Mouse (Mus musculus) embryonic fibroblast, embryonic 13.5 days (primary cell): ENCODE measurements around the gene Atp5f1. TPM values are rescaled to one million over a fixed set of nuclear protein-coding genes. Genes with fewer than 3 reads are reported as not detected.
"Not testable (repeated sequence)": the region's sequence is repeated elsewhere in the genome, so short reads cannot be mapped to it uniquely, and the experiment has no call there.

Experiments
- H3K27ac ChIP-seq: 2 replicates; pipeline ENCODE4 v1.5.1; 2012; ENCODE audit warnings: low read length, control low read depth, inconsistent platforms; ENCODE audit not compliant: insufficient read depth
- H3K4me1 ChIP-seq: 2 replicates; pipeline ENCODE4 v1.6.1; 2011; ENCODE audit warnings: low read length; ENCODE audit not compliant: control insufficient read depth, insufficient read depth
- H3K4me3 ChIP-seq: 2 replicates; pipeline ENCODE4 v1.5.1; 2011; ENCODE audit warnings: mild to moderate bottlenecking, control low read depth, low read length; ENCODE audit not compliant: insufficient read depth
- CTCF ChIP-seq: IDR thresholded peaks from 2 replicates; pipeline ENCODE4 v1.5.1; 2011; ENCODE audit warnings: mild to moderate bottlenecking, control low read depth, low read length, moderate library complexity, borderline replicate concordance; ENCODE audit not compliant: insufficient read depth
- POLR2A ChIP-seq: IDR thresholded peaks from 2 replicates; pipeline ENCODE4 v1.6.1; 2011; ENCODE audit warnings: low read depth, mild to moderate bottlenecking, control low read depth, low read length, moderate library complexity
- polyA plus RNA-seq: library from polyadenylated mRNA; stranded (reverse); fragments of >200 nt; gene quantifications from 2 replicates; pipeline ENCODE4 v1.2.4, GENCODE M21; 2011; ENCODE audit warnings: low read depth; ENCODE audit not compliant: missing spikeins, insufficient read length

Gene Atp5f1
- polyA plus RNA-seq, 1 experiment = 483 TPM

DNA sequence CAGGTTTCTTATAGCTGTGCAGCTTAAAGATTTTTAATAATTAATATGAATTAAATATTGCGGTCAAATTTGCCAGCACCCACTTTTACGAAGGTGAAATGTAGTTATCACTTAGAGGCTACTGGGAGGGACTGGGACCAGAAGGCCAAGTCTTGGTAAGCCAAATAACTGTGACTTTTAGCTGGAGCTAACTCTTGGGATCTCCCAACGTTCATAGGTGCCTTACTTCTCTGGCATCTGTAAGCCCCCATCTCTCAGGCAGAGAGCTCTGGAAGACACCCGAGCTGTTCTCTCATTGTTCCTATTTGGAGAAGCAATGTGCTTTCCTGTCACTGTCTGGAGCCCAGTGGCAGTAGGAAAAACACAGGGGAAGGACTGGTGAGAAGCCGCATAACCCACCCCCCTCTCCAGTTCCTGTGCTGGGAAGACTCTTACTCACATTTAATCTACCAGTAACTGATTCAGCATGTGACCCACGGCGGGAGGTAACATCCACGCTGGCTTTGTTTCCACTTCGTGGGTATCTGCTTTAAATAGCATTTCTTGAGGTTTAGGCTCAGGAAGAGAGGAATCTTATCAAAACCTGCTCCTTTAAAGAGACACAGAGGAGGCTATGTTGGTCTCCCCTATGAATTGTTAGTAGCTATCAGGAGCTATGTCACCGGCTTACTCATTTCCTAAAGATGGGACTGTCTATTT, 42.1 kb downstream of the Atp5f1 start:
- no peak overlapping the region for H3K4me3 ChIP-seq
- no peaks in the 10 kb centered on the region for H3K4me1 ChIP-seq
- H3K27ac ChIP-seq = no peak overlapping the region
- TF ChIP-seq POLR2A = no peak
- TF ChIP-seq CTCF = no peak

DNA sequence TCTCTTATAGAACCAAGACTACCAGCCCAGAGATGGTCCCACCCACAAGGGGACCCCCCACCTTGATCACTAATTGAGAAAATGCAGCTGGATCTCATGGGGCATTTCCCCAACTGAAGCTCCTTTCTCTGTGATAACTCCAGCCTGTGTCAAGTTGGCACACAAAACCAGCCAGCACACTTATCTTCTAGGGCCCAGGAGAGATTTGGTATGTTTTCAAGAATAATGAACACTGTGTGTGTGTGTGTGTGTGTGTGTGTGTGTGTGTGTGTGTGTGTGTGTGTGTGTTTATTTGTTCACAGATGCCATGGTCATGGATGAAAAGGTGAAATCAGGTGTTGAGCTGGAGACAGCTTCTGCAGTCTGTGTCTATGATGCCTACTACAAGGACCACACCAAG, 43.4 kb downstream of the Atp5f1 start:
- not testable (repeated sequence) for H3K4me3 ChIP-seq, H3K4me1 ChIP-seq, H3K27ac ChIP-seq

DNA sequence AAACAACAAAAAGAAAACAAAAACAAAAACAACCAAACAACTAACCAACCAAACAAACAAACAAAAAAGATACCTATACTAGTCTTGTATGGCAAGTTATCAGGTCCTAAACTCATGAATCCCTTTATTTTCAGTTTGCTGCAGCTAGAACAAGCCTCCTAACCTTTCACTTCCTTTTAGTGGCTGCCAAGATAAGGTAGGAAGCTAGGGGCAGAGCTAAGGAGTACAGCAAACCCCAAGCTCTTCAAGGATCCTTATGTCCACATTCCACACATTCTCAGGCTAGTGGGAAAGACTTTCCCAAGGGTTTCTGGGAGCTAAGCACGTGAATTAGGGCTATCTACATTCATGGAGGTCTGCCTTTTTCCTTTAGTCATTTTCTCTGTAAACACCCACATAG, 44.6 kb downstream of the Atp5f1 start:
- Histone ChIP-seq H3K4me1 (no peaks in the 10 kb centered on the region), H3K4me3 (no peak overlapping the region), H3K27ac (no peak overlapping the region)
- TF ChIP-seq CTCF (no peak), POLR2A (no peak)

DNA sequence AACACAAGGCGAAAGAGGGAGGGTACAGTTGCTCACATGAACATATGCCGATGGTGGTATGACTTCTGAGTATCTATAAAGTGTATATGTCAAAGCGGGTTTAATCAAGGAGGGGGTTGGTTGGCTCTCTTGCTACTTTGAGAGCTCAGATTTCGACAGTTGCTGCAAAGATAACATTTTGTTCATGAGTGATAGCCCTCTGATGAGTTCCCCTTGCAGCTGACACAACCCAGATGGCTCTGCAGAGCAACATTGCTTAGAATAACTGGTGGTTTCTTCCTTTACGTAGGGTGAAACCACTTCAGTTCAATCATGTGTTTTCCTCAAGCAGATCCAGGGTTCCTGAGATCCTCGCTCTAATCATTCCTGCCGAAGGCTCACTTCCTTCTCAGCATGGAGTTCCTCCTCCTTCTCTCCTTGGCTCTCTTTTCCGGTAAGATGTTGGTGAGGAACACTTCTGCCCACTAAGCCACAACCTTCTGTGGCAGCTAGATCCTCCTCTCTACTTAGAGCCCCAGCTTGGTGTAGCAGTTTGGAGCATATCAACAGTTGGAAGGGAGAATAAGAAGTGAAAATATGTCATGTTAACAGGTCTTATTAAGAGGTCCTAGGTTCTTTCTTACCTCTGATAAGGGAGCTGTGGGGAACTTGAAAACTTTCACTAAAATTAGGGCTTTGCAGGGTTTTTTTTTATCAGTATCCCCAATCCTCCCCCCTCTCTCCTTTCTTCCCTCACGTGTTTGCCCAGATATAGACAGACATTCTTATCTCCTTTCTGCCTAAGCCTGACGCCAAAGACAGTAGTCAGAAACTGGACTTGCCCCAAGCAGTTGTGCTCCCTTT, 45.8 kb downstream of the Atp5f1 start:
- no peak overlapping the region for H3K27ac ChIP-seq
- no peak overlapping the region for H3K4me3 ChIP-seq
- H3K4me1 ChIP-seq = no peaks in the 10 kb centered on the region
- TF ChIP-seq POLR2A (no peak), CTCF (no peak)

DNA sequence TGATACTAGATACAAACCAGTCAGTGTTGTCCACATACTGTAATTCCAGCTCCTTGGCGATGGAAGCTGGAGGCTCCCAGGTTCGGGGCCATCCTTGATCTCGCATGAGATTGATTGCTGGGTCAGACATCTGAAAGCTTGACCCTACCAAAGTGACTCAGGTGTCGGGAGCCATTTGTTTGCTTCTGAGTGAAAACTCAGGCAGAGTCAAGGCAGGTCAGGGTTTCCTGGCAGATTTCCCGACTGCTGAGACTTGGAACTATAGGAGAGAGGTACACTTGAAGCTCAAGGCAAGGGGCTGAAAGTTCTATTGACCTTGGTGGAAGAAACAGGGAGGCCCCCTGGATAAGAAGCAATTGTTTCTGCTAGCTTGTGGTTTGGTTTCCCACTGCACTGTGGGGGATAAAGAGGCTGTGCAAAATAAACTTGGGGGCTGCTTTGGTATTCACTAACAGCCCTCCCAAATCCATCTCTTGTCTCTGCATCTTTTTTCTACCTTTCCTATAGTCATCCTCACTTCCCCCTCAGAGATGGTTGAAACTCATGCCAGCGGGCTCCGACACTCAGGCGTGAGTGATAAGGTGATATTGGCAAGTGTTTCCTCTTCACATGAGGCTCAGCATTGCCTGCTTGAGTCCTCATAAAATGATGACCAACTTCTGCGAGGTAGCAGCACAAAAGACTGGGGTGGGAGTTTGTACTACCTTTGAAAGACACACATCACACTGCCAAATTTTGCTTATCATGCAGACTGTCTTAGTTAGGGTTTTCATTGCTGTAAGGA, 47.6 kb downstream of the Atp5f1 start:
- TF ChIP-seq POLR2A (no peak), CTCF (no peak)
- Histone ChIP-seq H3K4me1 (no peaks in the 10 kb centered on the region), H3K27ac (no peak overlapping the region), H3K4me3 (no peak overlapping the region)

DNA sequence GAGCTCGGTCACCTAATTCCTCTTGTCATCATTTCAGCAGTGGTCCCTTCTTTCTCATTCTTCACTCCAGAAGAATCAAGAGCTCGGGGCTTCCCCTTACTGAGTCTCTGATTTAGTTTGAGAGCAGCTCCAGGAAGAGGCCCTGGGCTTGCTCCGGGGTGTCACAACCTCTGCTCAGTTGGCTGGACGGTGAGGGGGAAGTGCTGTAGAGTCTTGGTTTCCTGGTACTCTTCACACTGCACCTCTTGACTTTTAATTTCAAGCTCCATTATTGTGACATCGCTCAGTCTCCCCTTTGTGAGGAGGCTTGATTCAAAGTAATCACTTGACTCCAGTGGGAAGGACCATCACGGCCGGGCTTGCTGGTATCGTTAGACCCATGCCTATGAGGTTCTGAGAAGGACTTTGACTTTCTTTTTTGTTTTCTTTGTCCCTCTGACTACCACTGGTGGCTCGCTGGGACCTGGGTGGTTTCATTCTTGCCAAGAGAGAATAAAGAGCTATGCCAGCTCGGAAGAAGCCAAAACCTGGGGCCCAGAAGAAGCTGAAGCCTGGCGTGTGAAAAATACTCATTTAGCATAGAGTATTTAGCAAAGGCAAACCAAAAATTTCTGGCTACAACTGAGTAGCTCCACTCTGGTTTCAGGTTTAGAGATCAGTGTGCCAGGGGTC, 49.2 kb downstream of the Atp5f1 start:
- no peak overlapping the region for H3K4me3 ChIP-seq
- H3K27ac ChIP-seq = no peak overlapping the region
- H3K4me1 ChIP-seq = no peaks in the 10 kb centered on the region
- TF ChIP-seq CTCF (no peak), POLR2A (no peak)

DNA sequence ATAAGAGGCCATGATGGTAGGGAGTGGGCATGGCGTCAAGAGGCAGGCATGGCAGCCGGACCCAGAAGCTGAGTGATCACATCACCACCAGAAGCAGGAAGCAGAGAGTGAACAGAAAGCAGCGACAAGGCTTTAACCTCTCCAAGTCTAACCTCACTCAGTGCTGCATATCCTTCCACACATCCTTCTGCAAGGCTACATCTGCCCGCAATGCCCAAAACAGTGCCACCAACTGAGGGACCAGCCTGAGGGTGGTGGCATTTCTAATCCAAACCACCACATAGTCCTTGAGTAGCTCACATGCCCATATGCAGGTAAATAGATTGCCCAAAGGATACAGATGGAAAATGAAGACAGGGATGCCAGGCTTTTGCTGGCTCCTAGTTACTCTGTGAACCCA, 50.9 kb downstream of the Atp5f1 start:
- no peaks in the 10 kb centered on the region for H3K4me1 ChIP-seq
- no peak overlapping the region for H3K27ac ChIP-seq
- H3K4me3 ChIP-seq = no peak overlapping the region
- no peak for TF ChIP-seq CTCF

DNA sequence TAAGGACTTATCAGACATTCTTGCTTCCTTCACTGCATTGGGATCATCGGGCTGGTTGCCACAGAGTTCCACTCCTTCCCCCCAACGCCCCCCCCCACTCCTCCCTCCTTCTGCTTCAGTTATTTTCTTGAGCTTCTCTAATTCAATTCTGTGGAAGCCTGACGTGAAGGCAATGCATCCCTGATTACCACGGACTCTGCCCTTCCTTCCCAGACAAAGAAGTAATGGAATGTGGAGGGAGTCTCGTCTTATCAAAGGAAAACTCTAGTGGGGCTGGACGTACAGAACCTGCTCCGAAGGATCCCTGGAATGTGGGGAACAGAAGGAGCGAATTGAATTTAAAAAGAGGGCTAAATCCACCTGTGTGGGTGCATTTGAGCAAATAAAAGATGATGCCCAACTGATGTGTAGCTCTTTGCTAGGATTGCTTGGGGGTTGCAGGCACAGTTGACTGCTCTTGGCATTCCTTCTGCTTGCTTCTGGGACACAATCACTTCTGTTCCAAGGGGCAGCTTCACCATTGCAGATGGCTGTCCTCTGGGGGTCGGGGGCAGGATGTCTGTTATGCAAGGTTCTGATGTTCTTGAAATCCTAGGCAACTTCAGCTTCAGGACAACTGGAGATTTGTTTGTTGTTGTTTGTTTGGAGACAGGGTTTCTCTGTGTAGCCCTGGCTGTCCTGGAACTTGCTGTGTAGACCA, 51.8 kb downstream of the Atp5f1 start:
- no peak for TF ChIP-seq POLR2A
- no peak for TF ChIP-seq CTCF
- H3K4me3 ChIP-seq = no peak overlapping the region
- no peak overlapping the region for H3K27ac ChIP-seq
- H3K4me1 ChIP-seq = no peaks in the 10 kb centered on the region

DNA sequence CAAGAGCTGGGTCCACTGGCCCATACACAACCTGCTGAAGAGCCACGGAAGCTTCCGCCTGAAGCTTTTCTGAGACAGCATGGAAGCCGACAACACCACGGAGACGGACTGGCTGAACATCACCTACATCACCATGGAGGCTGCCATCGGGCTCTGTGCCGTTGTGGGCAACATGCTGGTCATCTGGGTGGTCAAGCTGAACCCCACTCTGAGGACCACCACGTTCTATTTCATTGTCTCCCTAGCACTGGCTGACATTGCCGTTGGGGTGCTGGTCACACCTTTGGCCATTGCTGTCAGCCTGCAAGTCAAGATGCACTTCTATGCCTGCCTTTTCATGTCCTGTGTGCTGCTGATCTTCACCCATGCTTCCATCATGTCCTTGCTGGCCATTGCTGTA, 55.2 kb downstream of the Atp5f1 start:
- no peak overlapping the region for H3K4me3 ChIP-seq
- H3K27ac ChIP-seq = no peak overlapping the region
- no peak for TF ChIP-seq POLR2A
- TF ChIP-seq CTCF = no peak
- no peaks in the 10 kb centered on the region for H3K4me1 ChIP-seq
